Mouse (Mus musculus) WW6 (cell line): ENCODE measurements around the gene Cnnm2.

Experiments
- DNase-seq: peaks from one replicate; pipeline ENCODE4 v3.0.0-alpha.2; 2013; ENCODE audit warnings: low read depth, low spot score

The Cnnm2 gene

DNA sequence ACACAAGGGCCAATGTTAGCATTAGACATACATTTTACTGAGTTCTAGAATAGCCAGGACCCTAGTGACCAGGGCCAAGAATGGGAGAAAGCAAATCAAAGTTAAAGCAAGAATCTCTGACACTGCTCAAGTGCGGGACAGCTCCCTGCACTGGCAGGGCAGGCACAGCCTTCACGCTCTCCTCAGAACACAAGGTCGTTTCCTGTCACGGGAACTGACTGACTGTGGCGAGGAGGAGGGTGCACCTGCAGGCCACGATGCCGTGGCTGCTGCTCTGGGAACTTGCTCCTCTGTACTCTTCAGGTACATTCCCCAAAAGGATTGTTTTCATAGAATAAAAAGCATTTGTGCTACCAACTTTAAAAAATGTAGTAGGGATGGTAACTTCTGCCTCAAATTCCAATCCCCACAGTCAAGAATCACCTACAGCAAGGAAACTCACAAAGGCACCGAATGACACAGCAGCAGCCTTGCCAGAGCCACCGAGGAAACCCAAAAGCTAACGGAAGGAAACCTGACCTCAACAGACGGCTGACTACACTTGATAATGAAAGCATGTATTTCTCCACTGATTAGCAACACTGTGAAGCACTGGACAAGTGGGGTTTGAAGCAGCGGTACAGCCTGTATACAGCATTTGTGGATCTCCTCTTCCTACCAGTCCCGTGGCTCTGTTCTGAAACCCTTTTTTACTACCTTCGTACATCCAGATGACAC, 126.6 kb downstream of the Cnnm2 start:
- no peak for DNase-seq

GRCm38 (mm10) chr19:46889666-46890065, 128.3 kb downstream of the Cnnm2 start:
- DNase-seq: no peak

DNA sequence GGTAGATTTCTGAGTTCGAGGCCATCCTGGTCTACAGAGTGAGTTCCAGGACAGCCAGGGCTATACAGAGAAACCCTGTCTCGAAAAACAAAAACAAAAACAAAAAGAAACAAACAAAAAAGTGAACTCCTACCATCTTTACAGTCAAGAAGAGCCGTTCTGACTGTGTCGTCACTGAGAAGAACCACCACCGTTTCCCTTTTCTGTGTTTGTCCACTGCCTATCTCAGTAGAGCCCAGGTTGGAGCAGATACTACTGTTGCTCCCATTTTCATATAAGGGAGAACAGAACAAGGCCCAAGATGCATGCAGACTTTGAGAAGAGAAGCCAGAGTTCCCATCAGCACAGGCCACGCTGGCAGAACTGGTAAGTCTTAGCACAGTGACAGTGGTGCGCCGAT, 129.3 kb downstream of the Cnnm2 start:
- no peak for DNase-seq

DNA sequence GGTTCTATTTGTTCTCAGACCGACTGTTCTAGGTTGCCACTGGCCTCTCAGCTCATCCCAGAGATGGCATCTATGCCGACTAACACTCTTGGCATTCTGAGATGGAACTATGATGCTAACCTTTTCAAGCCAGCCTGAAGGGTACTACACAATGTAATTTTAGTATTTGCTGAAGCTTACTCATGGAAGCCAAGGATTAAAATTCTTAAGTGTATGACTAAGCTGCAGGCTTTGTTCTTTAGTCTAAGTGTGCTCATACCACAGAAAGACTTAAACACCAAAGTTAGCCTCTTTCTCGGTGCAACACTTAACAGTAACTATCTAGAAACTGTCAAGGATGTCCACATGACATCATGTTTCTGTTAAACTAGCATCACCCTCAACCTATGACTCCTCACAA, 131.5 kb downstream of the Cnnm2 start:
- no peak for DNase-seq

- DNase-seq: no peak
These were observed 132.1 kb downstream of the Cnnm2 start for GRCm38 (mm10) chr19:46893484-46893883.

DNA sequence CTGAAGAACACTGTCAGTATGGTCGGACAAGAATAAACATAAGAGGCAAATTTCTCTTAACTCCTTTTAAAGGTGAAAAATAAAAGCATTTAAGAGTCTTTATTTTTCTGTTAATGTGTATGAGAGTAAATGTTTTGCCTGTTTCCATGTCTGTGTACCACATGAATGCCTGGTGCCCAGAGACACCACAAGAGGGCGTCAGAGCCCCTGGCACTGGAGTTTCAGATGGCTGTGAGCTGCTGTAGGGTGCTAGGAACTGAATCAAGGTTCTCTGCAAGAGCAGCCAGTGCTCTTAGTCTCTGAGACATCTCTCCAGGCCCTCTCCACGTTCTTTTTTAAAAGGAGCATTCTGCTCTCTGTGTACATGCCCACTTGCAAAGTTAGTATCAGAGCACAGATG, 135.7 kb downstream of the Cnnm2 start:
- no peak for DNase-seq

DNA sequence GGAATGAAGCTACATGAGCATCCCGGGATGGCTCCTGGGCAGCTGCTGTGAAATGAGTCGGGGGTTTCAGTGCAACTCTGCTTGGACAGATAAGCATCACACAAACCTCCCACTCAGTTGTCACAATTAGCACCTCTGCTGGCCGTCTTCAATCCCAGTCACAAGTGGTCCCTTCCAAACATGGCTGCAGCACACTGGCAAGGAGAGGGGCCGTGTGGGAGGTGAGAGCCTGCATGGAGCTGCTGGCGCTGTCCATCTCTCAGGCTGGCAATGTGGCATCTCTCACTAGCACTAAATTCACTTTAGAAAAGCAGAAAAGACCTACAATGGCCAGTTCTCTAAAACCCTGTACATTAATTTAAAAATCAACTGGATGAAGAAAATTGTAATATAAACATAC, 136.8 kb downstream of the Cnnm2 start:
- no peak for DNase-seq

- no peak for DNase-seq
These were observed 137.9 kb downstream of the Cnnm2 start for GRCm38 (mm10) chr19:46899306-46899705.

GRCm38 (mm10) chr19:46899871-46900270, 138.5 kb downstream of the Cnnm2 start:
- DNase-seq: no peak

DNA sequence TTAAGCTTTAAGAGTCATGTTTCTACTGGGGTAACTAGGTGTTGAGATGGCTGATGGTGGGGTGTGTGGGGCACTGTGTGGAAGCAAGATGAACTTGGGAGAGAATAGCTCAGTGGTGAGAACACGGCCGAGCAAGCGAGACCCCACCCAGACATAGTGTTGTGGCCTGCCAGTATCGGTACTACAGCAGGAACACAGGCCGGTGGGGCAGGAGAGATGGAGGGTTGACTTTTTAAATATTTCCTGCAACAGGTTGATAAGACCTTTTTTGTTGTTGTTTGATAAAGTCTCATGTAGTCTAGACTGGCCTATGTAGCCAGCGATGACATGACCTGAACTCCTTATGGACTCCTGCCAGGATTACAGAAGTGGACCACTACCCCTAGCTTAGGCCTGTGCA, 139.4 kb downstream of the Cnnm2 start:
- DNase-seq: no peak

GRCm38 (mm10) chr19:46901323-46901722, 139.9 kb downstream of the Cnnm2 start:
- no peak for DNase-seq

DNA sequence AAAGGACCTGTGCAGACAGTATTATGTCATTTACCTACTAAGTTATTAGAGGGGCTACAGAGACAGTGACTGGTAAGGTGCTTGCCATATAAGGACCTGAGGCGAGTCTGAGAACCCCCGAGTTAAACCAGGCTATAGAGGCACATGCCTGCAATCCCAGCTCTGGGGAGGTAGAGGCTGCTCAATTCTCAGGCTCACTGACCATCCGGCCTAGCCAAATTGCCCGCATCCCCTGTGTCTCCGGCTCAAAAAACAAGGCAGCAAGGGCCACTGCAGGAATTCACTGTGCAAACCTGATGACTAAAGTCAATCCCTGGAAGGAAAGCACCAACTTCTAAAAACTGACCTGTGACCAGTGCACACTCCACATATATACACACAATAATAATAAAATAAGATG, 142.0 kb downstream of the Cnnm2 start:
- DNase-seq: no peak

GRCm38 (mm10) chr19:46904907-46905306, 143.5 kb downstream of the Cnnm2 start:
- DNase-seq: no peak

DNA sequence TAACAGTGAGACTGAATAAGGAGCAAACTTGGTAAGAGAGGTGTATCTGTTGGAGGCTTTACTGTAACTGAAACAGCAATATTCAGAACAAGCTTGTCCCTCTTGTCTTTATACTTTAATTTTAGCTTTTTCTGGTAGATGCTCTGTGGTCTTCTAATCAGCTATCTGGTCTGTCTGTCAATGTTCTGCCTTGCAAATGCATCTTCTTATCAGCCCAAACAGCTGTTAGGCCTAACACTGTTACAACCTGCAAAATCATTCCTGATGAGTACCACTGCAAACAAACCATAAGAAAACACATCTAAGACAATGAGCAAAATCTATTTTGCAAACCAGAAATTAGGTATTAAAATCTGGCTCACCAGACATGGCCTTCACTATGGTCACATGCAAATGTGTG, 144.0 kb downstream of the Cnnm2 start:
- DNase-seq: no peak

- DNase-seq: no peak
These were observed 144.6 kb downstream of the Cnnm2 start for GRCm38 (mm10) chr19:46905971-46906370.

GRCm38 (mm10) chr19:46908207-46908606, 146.8 kb downstream of the Cnnm2 start:
- DNase-seq: no peak

GRCm38 (mm10) chr19:46908977-46909376, 147.6 kb downstream of the Cnnm2 start:
- DNase-seq: no peak

DNA sequence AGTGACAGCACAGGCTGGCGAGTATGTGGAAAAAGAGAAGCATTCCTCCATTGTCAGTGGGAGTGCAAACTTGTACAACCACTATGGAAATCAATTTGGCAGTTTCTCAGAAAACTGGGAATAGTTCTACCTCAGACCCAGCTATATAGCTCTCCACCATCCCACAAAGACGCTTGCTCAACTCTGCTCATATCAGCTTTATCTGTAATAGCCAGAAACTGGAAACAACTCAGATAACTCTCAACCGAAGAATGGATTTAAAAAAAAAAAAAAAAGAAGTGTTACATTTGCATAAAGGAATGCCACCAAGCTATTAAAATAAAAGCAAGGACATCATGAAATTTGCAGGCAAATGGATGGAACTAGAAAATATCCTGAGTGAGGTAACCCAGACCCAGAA, 150.1 kb downstream of the Cnnm2 start:
- DNase-seq: no peak

DNA sequence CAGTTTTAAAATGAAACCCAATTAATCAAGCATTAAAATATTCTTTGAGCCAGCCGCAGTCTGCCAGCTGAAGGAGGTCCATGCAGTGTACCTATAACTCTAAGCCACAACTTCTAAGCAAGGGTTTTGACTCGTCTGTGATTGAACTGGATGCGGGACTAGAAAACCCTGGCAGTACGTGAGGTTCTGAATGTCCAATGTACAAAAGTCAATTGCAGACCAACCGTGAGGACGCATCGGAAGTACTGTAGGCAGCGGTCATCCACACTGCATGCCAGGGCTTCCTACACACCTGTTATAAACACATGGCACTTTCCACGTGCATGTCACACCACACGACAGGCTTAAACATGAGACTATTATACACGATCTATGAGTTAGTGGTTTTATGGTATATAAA, 152.2 kb downstream of the Cnnm2 start:
- no peak for DNase-seq

GRCm38 (mm10) chr19:46915406-46916080, 154.1 kb downstream of the Cnnm2 start:
- peak; percentile 50 for DNase-seq

- no peak for DNase-seq
These were observed 159.2 kb downstream of the Cnnm2 start for GRCm38 (mm10) chr19:46920571-46920970.

GRCm38 (mm10) chr19:46926357-46926756, 165.0 kb downstream of the Cnnm2 start:
- DNase-seq: no peak

DNA sequence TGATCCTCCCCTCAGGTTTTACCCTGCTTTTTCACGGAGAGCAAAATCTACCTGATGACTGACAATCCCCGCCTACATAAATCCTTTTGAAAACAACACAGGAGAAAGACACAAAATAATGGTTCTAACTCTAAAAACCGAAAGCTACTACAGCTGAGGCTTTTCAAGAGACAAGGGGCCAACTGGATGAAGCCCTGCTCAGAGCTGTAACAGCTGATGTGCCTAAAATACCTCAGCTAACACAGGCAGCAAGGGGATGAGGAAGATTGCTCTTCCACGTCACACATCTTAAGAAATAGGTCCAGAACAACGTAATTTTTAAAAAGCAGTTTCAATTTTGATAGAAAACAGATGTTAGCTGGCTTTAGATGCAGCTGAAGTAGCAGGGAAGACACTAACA, 165.6 kb downstream of the Cnnm2 start:
- no peak for DNase-seq
